Mouse (Mus musculus): Measurements from ENCODE around the gene Nrg4. TPM values are rescaled to one million over a fixed set of nuclear protein-coding genes. Genes with fewer than 3 reads are reported as not detected.

Nrg4 gene
- polyA plus RNA-seq, 1 experiment from 2014 or later: 1.1 TPM

- H3K9ac ChIP-seq: no peak overlapping the region
- no peaks in the 10 kb centered on the region for H3K27me3 ChIP-seq (replicated peaks)
- ATAC-seq (ENCODE audit: insufficient read depth, low FRiP score, low read depth): no peak
- no peak overlapping the region for H3K4me2 ChIP-seq
- no peaks in the 10 kb centered on the region for H3K36me3 ChIP-seq
- no peak overlapping the region for H3K27ac ChIP-seq
- 75% methylated on average over 7 of the region's 7 CpGs for WGBS
- no peaks in the 10 kb centered on the region for H3K9me3 ChIP-seq
- H3K4me3 ChIP-seq (replicated peaks): no peak overlapping the region
- no peaks in the 10 kb centered on the region for H3K4me1 ChIP-seq
Measured at GRCm38 (mm10) chr9:55344165-55344564, 17.5 kb upstream of the Nrg4 start.

- 32% methylated on average over 7 of the region's 7 CpGs for WGBS
- no peaks in the 10 kb centered on the region for H3K9me3 ChIP-seq
- no peak overlapping the region for H3K9ac ChIP-seq
- H3K27me3 ChIP-seq (replicated peaks): no peaks in the 10 kb centered on the region
- H3K27ac ChIP-seq: no peak overlapping the region
- H3K36me3 ChIP-seq: no peaks in the 10 kb centered on the region
- no peaks in the 10 kb centered on the region for H3K4me1 ChIP-seq
- H3K4me3 ChIP-seq (replicated peaks): no peak overlapping the region
- H3K4me2 ChIP-seq: no peak overlapping the region
- ATAC-seq (ENCODE audit: insufficient read depth, low FRiP score, low read depth): no peak
Measured at GRCm38 (mm10) chr9:55332949-55333348, 6.3 kb upstream of the Nrg4 start.

- no peaks in the 10 kb centered on the region for H3K27me3 ChIP-seq (replicated peaks)
- H3K4me3 ChIP-seq (replicated peaks): no peak overlapping the region
- no peak overlapping the region for H3K27ac ChIP-seq
- ATAC-seq (ENCODE audit: insufficient read depth, low FRiP score, low read depth): no peak
- no peak overlapping the region for H3K4me2 ChIP-seq
- no peaks in the 10 kb centered on the region; the same call in 1 of the 2 replicates for H3K4me1 ChIP-seq
- no peaks in the 10 kb centered on the region for H3K9me3 ChIP-seq
- H3K9ac ChIP-seq: no peak overlapping the region
- 45% methylated on average over 5 of the region's 5 CpGs for WGBS
- H3K36me3 ChIP-seq: no peaks in the 10 kb centered on the region
Measured at GRCm38 (mm10) chr9:55332476-55332875, 5.8 kb upstream of the Nrg4 start.

- no peaks in the 10 kb centered on the region for H3K36me3 ChIP-seq
- no peak overlapping the region for H3K4me3 ChIP-seq (replicated peaks)
- H3K4me1 ChIP-seq: peaks cover 6% of the 10 kb centered on the region; the same call in 1 of the 2 replicates
- 73% methylated on average over 6 of the region's 6 CpGs for WGBS
- H3K4me2 ChIP-seq: no peak overlapping the region
- no peak overlapping the region for H3K27ac ChIP-seq
- ATAC-seq (ENCODE audit: insufficient read depth, low FRiP score, low read depth): no peak
- no peaks in the 10 kb centered on the region for H3K9me3 ChIP-seq
- no peaks in the 10 kb centered on the region for H3K27me3 ChIP-seq (replicated peaks)
- H3K9ac ChIP-seq: no peak overlapping the region
Measured at GRCm38 (mm10) chr9:55329401-55329800, 2.8 kb upstream of the Nrg4 start.

- no peak overlapping the region for H3K9ac ChIP-seq
- WGBS: 31% methylated on average over 14 of the region's 14 CpGs
- no peaks in the 10 kb centered on the region for H3K27me3 ChIP-seq (replicated peaks)
- no peaks in the 10 kb centered on the region for H3K9me3 ChIP-seq
- no peak overlapping the region for H3K4me2 ChIP-seq
- no peaks in the 10 kb centered on the region for H3K36me3 ChIP-seq
- H3K4me3 ChIP-seq (replicated peaks): no peak overlapping the region
- H3K4me1 ChIP-seq: peaks cover 6% of the 10 kb centered on the region; the same call in 1 of the 2 replicates
- H3K27ac ChIP-seq: no peak overlapping the region
- ATAC-seq (ENCODE audit: insufficient read depth, low FRiP score, low read depth): no peak
Measured at GRCm38 (mm10) chr9:55328151-55328918, 1.7 kb upstream of the Nrg4 start.

- under 1% methylated on average over 13 of the region's 13 CpGs for WGBS
- Histone ChIP-seq H3K27ac (no peak overlapping the region), H3K9me3 (no peaks in the 10 kb centered on the region), H3K27me3 (replicated peaks) (no peaks in the 10 kb centered on the region), H3K4me3 (replicated peaks) (peak overlapping the region; percentile 65), H3K9ac (no peak overlapping the region), H3K4me1 (peaks cover 6% of the 10 kb centered on the region; the same call in 1 of the 2 replicates), H3K36me3 (no peaks in the 10 kb centered on the region), H3K4me2 (peak overlapping the region; percentile 82)
- ATAC-seq (ENCODE audit: insufficient read depth, low FRiP score, low read depth): no peak
Measured at GRCm38 (mm10) chr9:55327234-55327615, 581 bp upstream of the Nrg4 start.

GRCm38 (mm10) chr9:55325564-55326514 is 805 bp downstream of the Nrg4 start:
- peak overlapping the region; percentile 59; the same call in 1 of the 2 replicates for H3K9ac ChIP-seq
- peak overlapping the region; percentile 82 for H3K4me2 ChIP-seq
- no peaks in the 10 kb centered on the region for H3K9me3 ChIP-seq
- peak overlapping the region; percentile 65 for H3K4me3 ChIP-seq (replicated peaks)
- H3K27me3 ChIP-seq (replicated peaks): no peaks in the 10 kb centered on the region
- no peak overlapping the region for H3K27ac ChIP-seq
- no peaks in the 10 kb centered on the region for H3K36me3 ChIP-seq
- ATAC-seq (ENCODE audit: insufficient read depth, low FRiP score, low read depth): no peak
- 16% methylated on average over 18 of the region's 18 CpGs for WGBS
- peaks cover 6% of the 10 kb centered on the region; the same call in 1 of the 2 replicates for H3K4me1 ChIP-seq

- Histone ChIP-seq H3K4me1 (peaks cover 6% of the 10 kb centered on the region; the same call in 1 of the 2 replicates), H3K9me3 (no peaks in the 10 kb centered on the region), H3K4me2 (no peak overlapping the region), H3K9ac (no peak overlapping the region), H3K27ac (no peak overlapping the region), H3K27me3 (replicated peaks) (no peaks in the 10 kb centered on the region), H3K36me3 (no peaks in the 10 kb centered on the region), H3K4me3 (replicated peaks) (no peak overlapping the region)
- ATAC-seq (ENCODE audit: insufficient read depth, low FRiP score, low read depth): no peak
- WGBS: 41% methylated on average over 1 of the region's 1 CpGs
Measured at GRCm38 (mm10) chr9:55325061-55325460, 1.6 kb downstream of the Nrg4 start.

GRCm38 (mm10) chr9:55324516-55324915 is 2.1 kb downstream of the Nrg4 start:
- Histone ChIP-seq H3K27ac (no peak overlapping the region), H3K4me1 (peaks cover 6% of the 10 kb centered on the region; the same call in 1 of the 2 replicates), H3K9ac (no peak overlapping the region), H3K4me2 (no peak overlapping the region), H3K9me3 (no peaks in the 10 kb centered on the region), H3K4me3 (replicated peaks) (no peak overlapping the region), H3K36me3 (no peaks in the 10 kb centered on the region), H3K27me3 (replicated peaks) (no peaks in the 10 kb centered on the region)
- no peak for ATAC-seq (ENCODE audit: insufficient read depth, low FRiP score, low read depth)
- 50% methylated on average over 10 of the region's 10 CpGs for WGBS

- no peak overlapping the region for H3K4me2 ChIP-seq
- H3K9me3 ChIP-seq: no peaks in the 10 kb centered on the region
- 57% methylated on average over 8 of the region's 8 CpGs for WGBS
- H3K36me3 ChIP-seq: no peaks in the 10 kb centered on the region
- no peak for ATAC-seq (ENCODE audit: insufficient read depth, low FRiP score, low read depth)
- peaks cover 6% of the 10 kb centered on the region; the same call in 1 of the 2 replicates for H3K4me1 ChIP-seq
- H3K4me3 ChIP-seq (replicated peaks): no peak overlapping the region
- no peak overlapping the region for H3K27ac ChIP-seq
- no peak overlapping the region for H3K9ac ChIP-seq
- no peaks in the 10 kb centered on the region for H3K27me3 ChIP-seq (replicated peaks)
Measured at GRCm38 (mm10) chr9:55324085-55324484, 2.6 kb downstream of the Nrg4 start.

GRCm38 (mm10) chr9:55322641-55323040 is 4.0 kb downstream of the Nrg4 start:
- H3K9me3 ChIP-seq: no peaks in the 10 kb centered on the region
- ATAC-seq (ENCODE audit: insufficient read depth, low FRiP score, low read depth): no peak
- 38% methylated on average over 1 of the region's 1 CpGs for WGBS

More at GRCm38 (mm10) chr9:55322641-55323040, 4.0 kb downstream of the Nrg4 start:
- H3K9ac ChIP-seq: no peak overlapping the region
- H3K4me3 ChIP-seq (replicated peaks): no peak overlapping the region
- no peaks in the 10 kb centered on the region for H3K36me3 ChIP-seq
- H3K4me1 ChIP-seq: peaks cover 6% of the 10 kb centered on the region; the same call in 1 of the 2 replicates
- H3K27me3 ChIP-seq (replicated peaks): no peaks in the 10 kb centered on the region
- H3K27ac ChIP-seq: no peak overlapping the region
- H3K4me2 ChIP-seq: no peak overlapping the region
